Mouse (Mus musculus) telencephalon, adult 2 months (tissue): ENCODE measurements around the gene Sdk1.

Experiments
- DNase-seq: peaks from one replicate; pipeline ENCODE4 v3.0.0-alpha.2; 2011; ENCODE audit warnings: low read depth, low spot score

Sdk1 gene

GRCm38 (mm10) chr5:141447247-141447646 is 206.0 kb downstream of the Sdk1 start:
- no peak for DNase-seq

- no peak for DNase-seq
Measured at GRCm38 (mm10) chr5:141463417-141463816, 222.1 kb downstream of the Sdk1 start.

GRCm38 (mm10) chr5:141468821-141469220 is 227.5 kb downstream of the Sdk1 start:
- no peak for DNase-seq

GRCm38 (mm10) chr5:141505281-141505680 is 264.0 kb downstream of the Sdk1 start:
- DNase-seq: no peak

- no peak for DNase-seq
Measured at GRCm38 (mm10) chr5:141506344-141506743, 265.1 kb downstream of the Sdk1 start.

- DNase-seq: no peak
Measured at GRCm38 (mm10) chr5:141524801-141525715, 283.8 kb downstream of the Sdk1 start.

- DNase-seq: no peak
Measured at GRCm38 (mm10) chr5:141540193-141540592, 298.9 kb downstream of the Sdk1 start.

- no peak for DNase-seq
Measured at GRCm38 (mm10) chr5:141542890-141543666, 301.8 kb downstream of the Sdk1 start.

- no peak for DNase-seq
Measured at GRCm38 (mm10) chr5:141553444-141553843, 312.2 kb downstream of the Sdk1 start.

GRCm38 (mm10) chr5:141558731-141559130 is 317.4 kb downstream of the Sdk1 start:
- no peak for DNase-seq

GRCm38 (mm10) chr5:141560325-141560724 is 319.0 kb downstream of the Sdk1 start:
- DNase-seq: no peak

GRCm38 (mm10) chr5:141561989-141562560 is 320.8 kb downstream of the Sdk1 start:
- no peak for DNase-seq

- no peak for DNase-seq
Measured at GRCm38 (mm10) chr5:141564197-141564596, 322.9 kb downstream of the Sdk1 start.

- no peak for DNase-seq
Measured at GRCm38 (mm10) chr5:141568106-141568505, 326.8 kb downstream of the Sdk1 start.

GRCm38 (mm10) chr5:141570442-141570841 is 329.2 kb downstream of the Sdk1 start:
- DNase-seq: peak; percentile 9

GRCm38 (mm10) chr5:141574263-141574662 is 333.0 kb downstream of the Sdk1 start:
- no peak for DNase-seq

GRCm38 (mm10) chr5:141591246-141591645 is 350.0 kb downstream of the Sdk1 start:
- DNase-seq: no peak

GRCm38 (mm10) chr5:141612721-141613120 is 371.4 kb downstream of the Sdk1 start:
- no peak for DNase-seq

GRCm38 (mm10) chr5:141615763-141616162 is 374.5 kb downstream of the Sdk1 start:
- DNase-seq: no peak

- no peak for DNase-seq
Measured at GRCm38 (mm10) chr5:141617660-141618059, 376.4 kb downstream of the Sdk1 start.

- no peak for DNase-seq
Measured at GRCm38 (mm10) chr5:141625401-141625800, 384.1 kb downstream of the Sdk1 start.

GRCm38 (mm10) chr5:141631641-141632040 is 390.4 kb downstream of the Sdk1 start:
- DNase-seq: no peak
